Mouse (Mus musculus) forebrain, postnatal 0 days (tissue): ENCODE data around the gene Kcnk6. TPM values are rescaled to one million over a fixed set of nuclear protein-coding genes. Genes with fewer than 3 reads are reported as not detected.
A peak's percentile ranks its signal among the peaks of the same experiment; 100 is the strongest.

Source experiments
- ATAC-seq: fragments of 200-750 bp; cut with Nextera tagmentation; 2 replicates; pipeline ENCODE4 v1.8.0; 2017; ENCODE audit warnings: mild to moderate bottlenecking, moderate library complexity
- DNase-seq: peaks from one replicate; pipeline ENCODE4 v3.0.0-alpha.2; 2015
- H3K27ac ChIP-seq: fragments of 300-500 bp; sonication (generic); 2 replicates; pipeline ENCODE4 v1.5.1; 2014; ENCODE audit warnings: low read depth, mild to moderate bottlenecking, antibody characterized with exemption, low read length, moderate library complexity, mixed read lengths
- H3K27me3 ChIP-seq: fragments of 300-500 bp; sonication (generic); 2 replicates; pipeline ENCODE4 v1.6.1; 2014; ENCODE audit warnings: mild to moderate bottlenecking, low read length, mixed read lengths; ENCODE audit not compliant: insufficient read depth
- H3K36me3 ChIP-seq: fragments of 300-500 bp; sonication (generic); 2 replicates; pipeline ENCODE4 v1.6.1; 2014; ENCODE audit warnings: mild to moderate bottlenecking, moderate library complexity; ENCODE audit not compliant: insufficient read depth
- H3K4me1 ChIP-seq: fragments of 300-500 bp; sonication (generic); 2 replicates; pipeline ENCODE4 v1.6.1; 2014; ENCODE audit warnings: antibody characterized with exemption; ENCODE audit not compliant: insufficient read depth
- H3K4me2 ChIP-seq: fragments of 300-500 bp; sonication (generic); 2 replicates; pipeline ENCODE4 v1.6.1; 2014; ENCODE audit warnings: low read depth, mild to moderate bottlenecking, moderate library complexity
- H3K4me3 ChIP-seq: fragments of 300-500 bp; sonication (generic); 2 replicates; pipeline ENCODE4 v1.5.1; 2014; ENCODE audit warnings: low read depth, low read length, mixed read lengths
- H3K9ac ChIP-seq: fragments of 300-500 bp; sonication (generic); 2 replicates; pipeline ENCODE4 v1.6.1; 2014; ENCODE audit warnings: mild to moderate bottlenecking
- H3K9me3 ChIP-seq: fragments of 300-500 bp; sonication (generic); 2 replicates; pipeline ENCODE4 v1.6.1; 2016; ENCODE audit warnings: low read length
- CTCF ChIP-seq: sonication (generic); IDR thresholded peaks from 2 replicates; pipeline ENCODE4 v1.5.1; 2016; ENCODE audit warnings: antibody characterized with exemption, control low read depth, low read depth
- WGBS: fragments of 180-500 bp; shearing (Covaris S2); extraction: QIAGEN DNeasy Blood & Tissue Kit; methylation state at CpG from one replicate; pipeline ENCODE4 v1.1.7; 2014; 5-methylcytosine and 5-hydroxymethylcytosine counted together
- polyA plus RNA-seq: library from polyadenylated mRNA; unstranded; fragments of >200 nt; fragmentation: Nextera tagmentation; extraction: Ambion mirVana; gene quantifications from 2 replicates; pipeline ENCODE4 v1.2.1, GENCODE M21; 2015
- total RNA-seq: library from RNA; depleted of rRNA; stranded (reverse); fragments of >200 nt; gene quantifications from 2 replicates; pipeline ENCODE4 v1.2.3, GENCODE M21; 2014; rRNA removed

Gene Kcnk6
- total RNA-seq (1.7 and 6.1 TPM in 2 replicates), polyA plus RNA-seq (0.88 and 0.97 TPM in 2 replicates)

DNA sequence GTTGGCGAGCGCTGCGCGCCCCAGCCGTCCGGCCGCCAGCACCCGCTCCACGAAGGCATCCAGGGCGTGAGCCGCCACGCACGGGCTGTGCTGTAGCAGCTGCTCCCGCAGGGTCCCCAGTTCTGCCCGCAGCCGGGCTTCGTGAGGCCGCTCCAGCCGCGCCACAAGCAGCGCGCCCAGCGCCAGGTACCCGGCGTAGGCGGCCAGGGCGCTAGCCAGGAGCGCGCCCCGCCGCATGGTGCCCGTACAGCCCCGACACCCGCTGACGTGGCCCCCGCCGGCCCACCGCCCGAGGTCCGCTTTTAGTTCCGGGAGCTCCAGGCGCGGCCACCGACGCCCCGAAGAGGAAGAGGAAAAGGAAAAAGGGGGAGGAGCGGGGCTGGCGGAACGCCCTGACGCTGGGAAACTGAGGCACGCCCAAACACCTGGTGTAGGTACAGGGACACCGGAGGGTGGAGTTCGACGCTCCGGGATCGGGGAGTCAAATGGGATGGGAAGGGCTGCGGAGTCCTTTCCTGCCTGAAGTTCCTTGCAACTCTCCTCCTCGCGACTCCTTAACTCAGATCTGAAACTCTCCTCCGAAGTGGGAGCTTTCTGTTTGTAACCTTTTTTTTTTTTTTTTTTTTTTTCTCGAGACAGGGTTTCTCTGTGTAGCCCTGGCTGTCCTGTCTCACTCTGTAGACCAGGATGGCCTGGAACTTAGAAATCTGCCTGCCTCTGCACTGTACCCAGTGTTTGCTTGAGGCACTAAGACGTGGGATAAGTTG lies at the start of gene Kcnk6:
Kcnk6 (minus strand) TSS at position 269 of the 767 bp plus-strand sequence.
- H3K9ac ChIP-seq: peak within 1 kb of the TSS; percentile 26
- no peak for ATAC-seq
- H3K9me3 ChIP-seq: no peaks in the 10 kb centered on the region
- H3K4me3 ChIP-seq: peak within 1 kb of the TSS; percentile 40
- WGBS: 1% methylated on average over 50 of the region's 62 CpGs
- peak within 1 kb of the TSS; percentile 86 for H3K4me2 ChIP-seq
- no peak for DNase-seq
- TF ChIP-seq CTCF: no peak
- H3K27me3 ChIP-seq: peaks cover 13% of the 10 kb centered on the region
- H3K27ac ChIP-seq: no peak within 1 kb of the TSS
- no peaks in the 10 kb centered on the region for H3K4me1 ChIP-seq
- H3K36me3 ChIP-seq: no peaks in the 10 kb centered on the region

DNA sequence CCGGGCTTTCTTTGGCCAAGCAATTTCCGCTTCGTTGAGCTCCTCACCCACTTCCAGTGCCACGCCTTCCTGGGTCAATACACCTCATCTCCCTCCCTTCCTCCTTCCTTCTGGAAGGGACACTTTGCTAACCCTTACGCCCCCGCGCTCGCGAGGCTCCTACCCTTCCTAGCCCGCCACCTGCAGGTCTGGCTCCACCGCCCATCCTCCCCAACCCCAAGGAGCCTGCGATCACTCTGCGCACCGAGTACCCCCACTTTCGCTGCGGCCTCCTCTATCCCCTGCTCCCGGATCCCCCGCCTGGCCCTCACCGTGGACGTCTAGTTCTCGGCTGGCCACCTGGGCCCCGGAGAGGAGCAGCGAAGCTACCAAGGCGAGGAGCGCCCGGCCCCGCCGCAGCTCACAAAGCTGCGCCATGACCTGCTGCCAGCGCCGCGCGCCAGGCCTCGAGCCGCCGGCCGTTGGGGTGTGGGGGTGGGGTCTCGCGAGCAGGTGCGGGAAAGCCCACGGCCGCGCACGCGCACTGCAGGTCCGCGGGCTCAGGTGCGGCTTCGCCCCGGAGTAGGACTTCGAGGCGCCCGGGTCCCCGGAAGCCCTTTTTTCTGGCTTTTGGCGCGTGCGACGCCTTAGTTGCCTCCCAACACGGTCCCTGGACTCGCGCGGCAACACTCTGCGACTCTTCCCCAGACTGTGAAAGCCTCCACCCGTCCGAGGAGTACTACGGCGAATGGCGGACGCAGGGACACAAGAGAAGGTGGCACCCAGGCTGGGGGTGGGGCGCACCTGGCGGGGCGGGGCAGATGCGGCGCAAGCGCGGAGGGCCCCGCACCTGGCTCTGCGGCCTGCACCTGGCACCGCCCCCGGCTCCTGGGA lies 49.1 kb upstream of the Kcnk6 start, which contains the start of gene Spint2:
Spint2 (minus strand) TSS at position 712 of the 873 bp plus-strand sequence.
- Histone ChIP-seq H3K4me1 (no peaks in the 10 kb centered on the region), H3K27ac (no peak within 1 kb of the TSS), H3K9ac (peak within 1 kb of the TSS; percentile 62), H3K9me3 (no peaks in the 10 kb centered on the region), H3K36me3 (no peaks in the 10 kb centered on the region), H3K4me3 (peak within 1 kb of the TSS; percentile 50), H3K27me3 (no peaks in the 10 kb centered on the region; the same call in 1 of the 2 replicates), H3K4me2 (peak within 1 kb of the TSS; percentile 95)
- TF ChIP-seq CTCF: peak; percentile 42
- DNase-seq (peak; percentile 71), ATAC-seq (peak; percentile 74)
- WGBS: under 1% methylated on average over 78 of the region's 80 CpGs

DNA sequence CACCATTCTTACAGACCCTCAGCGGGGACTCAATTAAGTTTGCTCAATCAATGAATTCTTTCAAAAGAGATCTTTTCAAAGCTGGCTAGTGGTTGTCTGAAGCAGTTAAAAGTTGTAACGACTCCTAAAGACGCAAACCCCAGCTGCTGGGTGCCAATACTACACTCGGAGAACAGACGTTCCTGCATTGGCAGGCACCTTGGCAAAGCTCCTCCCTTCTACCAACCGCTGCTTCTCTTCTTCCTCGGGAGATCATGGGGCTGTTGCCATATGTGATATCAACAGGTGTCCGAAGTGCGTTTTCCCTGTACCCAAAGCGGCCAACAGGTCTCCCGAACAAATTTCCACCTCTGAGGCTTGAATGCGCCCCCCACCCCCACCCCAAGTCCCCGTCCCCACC lies 48.5 kb upstream of the Kcnk6 start:
- H3K9ac ChIP-seq: 0 out of 2 replicates have a peak overlapping the region, but pooled peaks have one; percentile 62
- H3K4me2 ChIP-seq: peak overlapping the region; percentile 95
- DNase-seq (no peak), ATAC-seq (no peak; the same call in 1 of the 2 replicates)
- H3K4me3 ChIP-seq: peak overlapping the region; percentile 50
- no peaks in the 10 kb centered on the region for H3K36me3 ChIP-seq
- no peaks in the 10 kb centered on the region for H3K4me1 ChIP-seq
- no peak overlapping the region for H3K27ac ChIP-seq
- 7% methylated on average over 13 of the region's 13 CpGs for WGBS
- no peak for TF ChIP-seq CTCF
- H3K9me3 ChIP-seq: no peaks in the 10 kb centered on the region
- no peaks in the 10 kb centered on the region; the same call in 1 of the 2 replicates for H3K27me3 ChIP-seq

DNA sequence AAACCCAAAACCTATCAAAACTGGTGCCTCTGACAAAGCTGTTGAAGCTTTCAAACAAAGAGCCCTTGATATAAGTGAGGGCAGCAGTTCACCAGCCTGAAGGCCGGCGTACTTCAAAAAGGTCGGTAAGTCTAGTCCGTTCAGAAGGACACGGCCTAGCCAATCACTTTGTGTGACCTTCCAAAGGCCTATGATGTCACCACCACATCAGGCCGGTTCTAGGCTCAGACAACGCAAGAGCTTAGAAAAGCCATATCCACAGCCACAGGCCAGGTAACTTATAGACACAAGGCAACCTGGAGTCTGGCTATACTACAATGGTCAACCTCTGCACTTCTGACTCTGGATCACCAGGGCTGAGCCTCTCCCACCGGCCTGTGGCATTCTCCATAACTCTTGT lies 47.6 kb upstream of the Kcnk6 start:
- H3K9me3 ChIP-seq: no peaks in the 10 kb centered on the region
- H3K4me3 ChIP-seq: no peak overlapping the region
- no peak overlapping the region for H3K4me2 ChIP-seq
- H3K36me3 ChIP-seq: no peaks in the 10 kb centered on the region
- H3K4me1 ChIP-seq: no peaks in the 10 kb centered on the region
- no peak for DNase-seq
- H3K27me3 ChIP-seq: no peaks in the 10 kb centered on the region; the same call in 1 of the 2 replicates
- TF ChIP-seq CTCF: no peak
- no peak for ATAC-seq
- H3K27ac ChIP-seq: no peak overlapping the region
- H3K9ac ChIP-seq: no peak overlapping the region
- 91% methylated on average over 8 of the region's 8 CpGs for WGBS

DNA sequence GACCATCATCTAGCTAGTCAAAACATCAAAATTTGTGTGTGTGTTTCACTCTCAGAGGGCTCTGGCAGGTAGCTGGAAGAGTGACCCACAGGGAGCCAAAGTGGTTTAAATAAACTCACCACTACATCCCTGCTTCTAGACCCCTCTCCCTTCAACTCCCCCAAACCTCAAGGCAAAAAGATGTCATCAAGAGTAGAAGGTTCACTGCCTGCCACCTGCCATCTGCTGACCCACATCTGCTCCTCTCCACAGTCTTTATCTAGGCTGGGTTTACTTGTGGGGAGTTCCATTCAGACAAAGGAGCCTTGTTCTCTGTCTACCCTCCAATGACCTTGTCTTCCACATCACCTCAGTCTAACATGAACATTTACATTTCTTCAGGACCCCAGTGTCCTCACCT lies 46.9 kb upstream of the Kcnk6 start:
- no peak for DNase-seq

DNA sequence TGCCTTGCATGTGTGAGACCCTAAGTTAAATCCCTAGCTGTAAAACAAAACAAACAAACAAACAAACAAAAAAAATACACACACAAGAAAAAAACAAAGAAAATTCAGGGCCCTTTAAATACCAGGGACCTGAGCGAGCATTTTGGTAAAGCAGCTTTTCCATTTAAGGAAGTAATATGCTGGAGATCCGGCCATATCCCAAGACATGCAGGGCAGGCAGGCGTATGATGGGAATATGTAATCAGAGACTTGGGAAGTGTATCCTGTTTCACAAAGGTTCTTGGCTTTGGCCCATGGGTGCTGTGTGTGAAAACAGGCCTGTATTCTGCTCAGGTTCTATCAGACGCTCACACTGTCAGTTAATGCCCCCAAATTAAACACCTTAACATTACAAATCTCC lies 45.2 kb upstream of the Kcnk6 start:
- H3K4me2 ChIP-seq: no peak overlapping the region
- DNase-seq (no peak), ATAC-seq (no peak)
- no peaks in the 10 kb centered on the region for H3K36me3 ChIP-seq
- no peaks in the 10 kb centered on the region; the same call in 1 of the 2 replicates for H3K27me3 ChIP-seq
- no peaks in the 10 kb centered on the region for H3K9me3 ChIP-seq
- H3K4me3 ChIP-seq: no peak overlapping the region
- H3K9ac ChIP-seq: no peak overlapping the region
- no peaks in the 10 kb centered on the region for H3K4me1 ChIP-seq
- WGBS: 95% methylated on average over 4 of the region's 4 CpGs
- no peak for TF ChIP-seq CTCF
- H3K27ac ChIP-seq: no peak overlapping the region

More for the DNA sequence above, 46.9 kb upstream of the Kcnk6 start:
- H3K36me3 ChIP-seq: no peaks in the 10 kb centered on the region
- ATAC-seq: no peak
- H3K9ac ChIP-seq: no peak overlapping the region
- no peak overlapping the region for H3K27ac ChIP-seq
- H3K4me3 ChIP-seq: no peak overlapping the region
- H3K9me3 ChIP-seq: no peaks in the 10 kb centered on the region
- H3K4me2 ChIP-seq: no peak overlapping the region
- no peak for TF ChIP-seq CTCF
- no peaks in the 10 kb centered on the region; the same call in 1 of the 2 replicates for H3K27me3 ChIP-seq
- no peaks in the 10 kb centered on the region for H3K4me1 ChIP-seq
